Mouse (Mus musculus): ENCODE data around the gene Exoc7. TPM values are rescaled to one million over a fixed set of nuclear protein-coding genes. Genes with fewer than 3 reads are reported as not detected.

Gene Exoc7
- polyA plus RNA-seq, 1 experiment, result 21.8 TPM

- Histone ChIP-seq H3K36me3 (ENCODE audit: control insufficient read depth, insufficient read depth, low read length) (no peaks in the 10 kb centered on the region), H3K27ac (ENCODE audit: insufficient read depth, low read length) (no peak overlapping the region), H3K4me3 (ENCODE audit: extremely low read depth, insufficient read depth, insufficient read length) (no peak overlapping the region), H3K27me3 (ENCODE audit: control insufficient read depth, insufficient read depth, low read length) (peaks cover 9% of the 10 kb centered on the region), H3K4me1 (ENCODE audit: control insufficient read depth, insufficient read depth, insufficient read length) (peaks cover 8% of the 10 kb centered on the region; the same call in 1 of the 2 replicates)
- WGBS, result 37% methylated on average over 31 of the region's 31 CpGs
- TF ChIP-seq CTCF (IDR thresholded peaks at IDR 0.05; ENCODE audit: extremely low read depth, insufficient read depth, insufficient read length, insufficient replicate concordance), result no peak
- no peak for TF ChIP-seq POLR2A (IDR thresholded peaks at IDR 0.05; ENCODE audit: low read depth, low read length)
- no peak for DNase-seq (ENCODE audit: low read depth in 1 of 2, low spot score in 2 of 2)
Observed at GRCm38 (mm10) chr11:116333526-116334416, 26.7 kb upstream of the Exoc7 start.

- no peak overlapping the region for H3K27ac ChIP-seq (ENCODE audit: insufficient read depth, low read length)
- DNase-seq (ENCODE audit: low read depth in 1 of 2, low spot score in 2 of 2), result no peak
- peaks cover 8% of the 10 kb centered on the region; the same call in 1 of the 2 replicates for H3K4me1 ChIP-seq (ENCODE audit: control insufficient read depth, insufficient read depth, insufficient read length)
- H3K36me3 ChIP-seq (ENCODE audit: control insufficient read depth, insufficient read depth, low read length), result no peaks in the 10 kb centered on the region
- TF ChIP-seq CTCF (IDR thresholded peaks at IDR 0.05; ENCODE audit: extremely low read depth, insufficient read depth, insufficient read length, insufficient replicate concordance), result no peak
- TF ChIP-seq POLR2A (IDR thresholded peaks at IDR 0.05; ENCODE audit: low read depth, low read length), result no peak
- 92% methylated on average over 3 of the region's 3 CpGs for WGBS
- H3K27me3 ChIP-seq (ENCODE audit: control insufficient read depth, insufficient read depth, low read length), result peaks cover 9% of the 10 kb centered on the region
- no peak overlapping the region for H3K4me3 ChIP-seq (ENCODE audit: extremely low read depth, insufficient read depth, insufficient read length)
Observed at GRCm38 (mm10) chr11:116332983-116333270, 25.9 kb upstream of the Exoc7 start.

GRCm38 (mm10) chr11:116332232-116332982 lies 25.4 kb upstream of the Exoc7 start:
- H3K27ac ChIP-seq (ENCODE audit: insufficient read depth, low read length), result no peak overlapping the region
- WGBS, result 80% methylated on average over 19 of the region's 19 CpGs
- peaks cover 8% of the 10 kb centered on the region; the same call in 1 of the 2 replicates for H3K4me1 ChIP-seq (ENCODE audit: control insufficient read depth, insufficient read depth, insufficient read length)
- peaks cover 9% of the 10 kb centered on the region for H3K27me3 ChIP-seq (ENCODE audit: control insufficient read depth, insufficient read depth, low read length)
- H3K36me3 ChIP-seq (ENCODE audit: control insufficient read depth, insufficient read depth, low read length), result no peaks in the 10 kb centered on the region
- DNase-seq (ENCODE audit: low read depth in 1 of 2, low spot score in 2 of 2), result no peak
- TF ChIP-seq POLR2A (IDR thresholded peaks at IDR 0.05; ENCODE audit: low read depth, low read length) (no peak), CTCF (IDR thresholded peaks at IDR 0.05; ENCODE audit: extremely low read depth, insufficient read depth, insufficient read length, insufficient replicate concordance) (no peak)
- H3K4me3 ChIP-seq (ENCODE audit: extremely low read depth, insufficient read depth, insufficient read length), result no peak overlapping the region

GRCm38 (mm10) chr11:116330211-116330518 lies 23.1 kb upstream of the Exoc7 start:
- no peak for DNase-seq (ENCODE audit: low read depth in 1 of 2, low spot score in 2 of 2)
- H3K4me1 ChIP-seq (ENCODE audit: control insufficient read depth, insufficient read depth, insufficient read length), result peaks cover 8% of the 10 kb centered on the region; the same call in 1 of the 2 replicates
- H3K27me3 ChIP-seq (ENCODE audit: control insufficient read depth, insufficient read depth, low read length), result peaks cover 9% of the 10 kb centered on the region
- TF ChIP-seq CTCF (IDR thresholded peaks at IDR 0.05; ENCODE audit: extremely low read depth, insufficient read depth, insufficient read length, insufficient replicate concordance) (no peak), POLR2A (IDR thresholded peaks at IDR 0.05; ENCODE audit: low read depth, low read length) (no peak)
- no peak overlapping the region for H3K27ac ChIP-seq (ENCODE audit: insufficient read depth, low read length)
- no peaks in the 10 kb centered on the region for H3K36me3 ChIP-seq (ENCODE audit: control insufficient read depth, insufficient read depth, low read length)
- no peak overlapping the region for H3K4me3 ChIP-seq (ENCODE audit: extremely low read depth, insufficient read depth, insufficient read length)
- WGBS, result 85% methylated on average over 7 of the region's 7 CpGs

- Histone ChIP-seq H3K4me3 (ENCODE audit: extremely low read depth, insufficient read depth, insufficient read length) (no peak overlapping the region), H3K27me3 (ENCODE audit: control insufficient read depth, insufficient read depth, low read length) (peaks cover 4% of the 10 kb centered on the region; the same call in 1 of the 2 replicates)
- no peak for DNase-seq (ENCODE audit: low read depth in 1 of 2, low spot score in 2 of 2)
Observed at GRCm38 (mm10) chr11:116329314-116330210, 22.5 kb upstream of the Exoc7 start.

GRCm38 (mm10) chr11:116326963-116327603 lies 20.1 kb upstream of the Exoc7 start:
- no peaks in the 10 kb centered on the region for H3K4me1 ChIP-seq (ENCODE audit: control insufficient read depth, insufficient read depth, insufficient read length)
- no peak overlapping the region for H3K27ac ChIP-seq (ENCODE audit: insufficient read depth, low read length)
- H3K36me3 ChIP-seq (ENCODE audit: control insufficient read depth, insufficient read depth, low read length), result no peaks in the 10 kb centered on the region
- WGBS, result 84% methylated on average over 7 of the region's 7 CpGs
- no peak overlapping the region for H3K4me3 ChIP-seq (ENCODE audit: extremely low read depth, insufficient read depth, insufficient read length)
- H3K27me3 ChIP-seq (ENCODE audit: control insufficient read depth, insufficient read depth, low read length), result no peaks in the 10 kb centered on the region
- TF ChIP-seq CTCF (IDR thresholded peaks at IDR 0.05; ENCODE audit: extremely low read depth, insufficient read depth, insufficient read length, insufficient replicate concordance) (no peak), POLR2A (IDR thresholded peaks at IDR 0.05; ENCODE audit: low read depth, low read length) (no peak)
- DNase-seq (ENCODE audit: low read depth in 1 of 2, low spot score in 2 of 2), result no peak

More at GRCm38 (mm10) chr11:116329314-116330210, 22.5 kb upstream of the Exoc7 start:
- H3K4me1 ChIP-seq (ENCODE audit: control insufficient read depth, insufficient read depth, insufficient read length), result peaks cover 3% of the 10 kb centered on the region; the same call in 1 of the 2 replicates
- no peak for TF ChIP-seq CTCF (IDR thresholded peaks at IDR 0.05; ENCODE audit: extremely low read depth, insufficient read depth, insufficient read length, insufficient replicate concordance)
- no peak for TF ChIP-seq POLR2A (IDR thresholded peaks at IDR 0.05; ENCODE audit: low read depth, low read length)
- H3K27ac ChIP-seq (ENCODE audit: insufficient read depth, low read length), result no peak overlapping the region
- WGBS, result 82% methylated on average over 18 of the region's 18 CpGs
- H3K36me3 ChIP-seq (ENCODE audit: control insufficient read depth, insufficient read depth, low read length), result no peaks in the 10 kb centered on the region
